Mouse (Mus musculus): ENCODE measurements around the gene Tmem131l. TPM values are rescaled to one million over a fixed set of nuclear protein-coding genes. Genes with fewer than 3 reads are reported as not detected.

Tmem131l gene
- polyA plus RNA-seq (2014; fragmentation: Nextera tagmentation; extraction: Ambion mirVana), result 86.9 and 87.7 TPM in 2 replicates

DNA sequence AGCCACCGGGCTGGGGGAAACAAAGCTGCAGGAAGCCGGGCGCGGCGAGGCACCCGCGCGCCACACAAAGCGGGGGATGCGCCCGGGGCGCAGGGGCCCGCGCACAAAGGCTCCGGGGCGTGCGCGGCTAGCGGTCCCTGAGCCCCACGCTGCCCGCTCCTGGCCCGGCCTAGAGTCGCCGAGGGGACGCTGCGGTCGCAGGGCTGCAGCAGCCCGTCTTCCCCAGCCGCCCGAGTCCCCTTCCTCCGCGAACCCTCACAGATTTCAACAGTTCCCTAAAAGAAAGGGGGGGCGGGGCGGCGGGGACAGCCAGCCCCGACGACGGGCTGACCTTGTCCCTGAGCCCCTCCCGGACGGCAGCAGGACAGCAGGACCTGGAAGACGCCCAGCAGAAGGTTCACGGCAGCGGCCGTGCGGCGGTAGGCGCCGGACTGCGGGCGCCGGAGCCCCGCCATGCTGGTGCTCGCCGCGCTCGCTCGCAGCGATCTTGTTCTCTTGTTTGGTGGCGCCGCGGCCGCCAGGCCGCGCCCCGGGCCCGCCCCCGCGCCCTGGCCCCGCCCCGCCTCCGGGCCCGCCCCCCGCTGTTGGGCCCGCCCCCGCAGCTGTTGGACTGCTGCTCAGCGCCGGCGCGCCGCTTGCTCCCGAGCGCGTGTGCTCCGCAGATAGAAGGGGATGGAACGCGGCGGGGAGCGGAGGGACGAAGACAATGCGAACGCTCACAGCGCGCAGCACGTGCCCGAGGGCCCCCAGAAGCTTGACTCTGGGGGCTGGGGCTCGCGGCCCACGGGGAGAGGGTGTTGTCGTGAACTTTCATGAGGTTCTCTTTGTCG lies at the start of gene Tmem131l:
TSS of gene Tmem131l (minus strand) at position 530 of the 830 bp plus-strand sequence.
- Histone ChIP-seq H3K4me2 (ENCODE audit: low read depth) (peak within 1 kb of the TSS; percentile 92), H3K27me3 (ENCODE audit: control insufficient read depth, insufficient read depth, low read length) (no peaks in the 10 kb centered on the region), H3K27ac (ENCODE audit: low read depth, low read length) (peak within 1 kb of the TSS; percentile 93), H3K4me1 (ENCODE audit: control insufficient read depth, insufficient read depth, low read length) (peaks cover 18% of the 10 kb centered on the region), H3K9ac (ENCODE audit: low read length) (peak within 1 kb of the TSS; percentile 99), H3K9me3 (ENCODE audit: control insufficient read depth, low read length) (no peaks in the 10 kb centered on the region), H3K36me3 (ENCODE audit: control insufficient read depth, insufficient read depth, low read length) (no peaks in the 10 kb centered on the region), H3K4me3 (ENCODE audit: low read depth, low read length) (peak within 1 kb of the TSS; percentile 97)
- 1% methylated on average over 89 of the region's 100 CpGs for WGBS
- ATAC-seq (ENCODE audit: insufficient read depth, low FRiP score, low TSS enrichment) (peak; percentile 94), DNase-seq (ENCODE audit: low spot score) (peak; percentile 91)

DNA sequence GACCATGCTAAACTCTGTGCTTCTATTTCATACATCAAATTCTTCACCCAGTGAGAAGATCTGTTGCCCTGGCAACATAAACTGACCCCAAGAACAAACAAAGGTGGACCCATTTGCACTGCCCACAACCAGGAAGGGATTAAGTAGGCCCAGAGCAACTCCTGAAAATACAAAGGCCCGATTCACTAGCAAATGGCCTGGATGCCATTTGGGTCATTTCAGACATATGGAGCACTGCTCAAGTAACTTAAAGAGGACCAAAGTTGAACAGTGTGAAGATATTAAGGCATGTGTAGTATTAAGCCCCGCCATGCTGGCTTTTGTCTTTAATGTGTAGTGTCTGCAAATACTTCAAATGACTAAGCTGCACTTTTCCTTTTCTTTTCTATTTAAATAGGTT lies 46.9 kb upstream of the Tmem131l start:
- Histone ChIP-seq H3K4me2 (ENCODE audit: low read depth) (no peak overlapping the region), H3K4me3 (ENCODE audit: low read depth, low read length) (no peak overlapping the region), H3K36me3 (ENCODE audit: control insufficient read depth, insufficient read depth, low read length) (no peaks in the 10 kb centered on the region), H3K27ac (ENCODE audit: low read depth, low read length) (no peak overlapping the region), H3K27me3 (ENCODE audit: control insufficient read depth, insufficient read depth, low read length) (no peaks in the 10 kb centered on the region), H3K4me1 (ENCODE audit: control insufficient read depth, insufficient read depth, low read length) (no peaks in the 10 kb centered on the region), H3K9me3 (ENCODE audit: control insufficient read depth, low read length) (peaks cover 3% of the 10 kb centered on the region; the same call in 1 of the 2 replicates), H3K9ac (ENCODE audit: low read length) (no peak overlapping the region)
- ATAC-seq (ENCODE audit: insufficient read depth, low FRiP score, low TSS enrichment) (no peak), DNase-seq (ENCODE audit: low spot score) (no peak)
- 52% methylated on average over 2 of the region's 2 CpGs for WGBS

DNA sequence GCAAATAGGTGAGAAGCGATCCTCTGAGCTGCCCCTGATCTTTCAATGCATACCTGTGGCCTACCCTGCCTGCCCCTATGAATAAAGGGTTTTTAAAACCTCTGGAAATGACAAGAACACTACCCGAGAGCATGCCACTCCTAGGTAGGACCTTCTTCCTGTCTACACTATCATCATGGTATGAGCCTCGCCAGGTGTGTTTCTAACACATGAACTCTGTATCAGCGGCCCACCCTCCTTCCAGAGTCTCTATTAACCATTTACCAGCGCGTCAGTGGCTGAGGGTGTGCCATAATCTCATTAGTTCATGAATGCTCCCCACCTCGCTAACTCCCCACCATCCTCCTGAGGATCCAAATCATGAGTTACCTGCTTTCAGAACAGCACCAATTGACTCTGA lies 46.4 kb upstream of the Tmem131l start:
- no peaks in the 10 kb centered on the region for H3K36me3 ChIP-seq (ENCODE audit: control insufficient read depth, insufficient read depth, low read length)
- no peaks in the 10 kb centered on the region for H3K27me3 ChIP-seq (ENCODE audit: control insufficient read depth, insufficient read depth, low read length)
- H3K4me3 ChIP-seq (ENCODE audit: low read depth, low read length), result no peak overlapping the region
- 90% methylated on average over 7 of the region's 7 CpGs for WGBS
- no peak overlapping the region for H3K9ac ChIP-seq (ENCODE audit: low read length)
- DNase-seq (ENCODE audit: low spot score) (no peak), ATAC-seq (ENCODE audit: insufficient read depth, low FRiP score, low TSS enrichment) (no peak)
- no peaks in the 10 kb centered on the region for H3K4me1 ChIP-seq (ENCODE audit: control insufficient read depth, insufficient read depth, low read length)
- no peak overlapping the region for H3K27ac ChIP-seq (ENCODE audit: low read depth, low read length)
- peaks cover 4% of the 10 kb centered on the region; the same call in 1 of the 2 replicates for H3K9me3 ChIP-seq (ENCODE audit: control insufficient read depth, low read length)
- H3K4me2 ChIP-seq (ENCODE audit: low read depth), result no peak overlapping the region

DNA sequence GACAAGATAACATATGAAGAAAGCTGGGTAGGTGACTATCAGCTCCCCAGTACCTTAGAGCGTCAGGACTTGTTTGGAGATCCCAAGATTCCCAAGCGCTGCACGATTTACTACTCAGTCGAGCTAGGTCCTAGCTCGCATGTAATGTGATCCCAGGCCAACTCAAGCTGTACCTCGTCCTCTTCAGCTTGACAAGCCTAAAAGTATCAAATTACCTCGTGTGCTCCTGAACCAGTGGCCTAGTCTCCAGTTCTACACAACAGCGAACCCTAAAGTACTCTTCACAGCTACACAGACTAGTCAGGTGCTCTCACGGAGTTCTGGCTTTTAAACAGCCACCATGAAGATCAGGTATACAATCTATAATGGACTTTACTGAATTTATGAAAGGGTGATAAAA lies 45.5 kb upstream of the Tmem131l start:
- Histone ChIP-seq H3K9me3 (ENCODE audit: control insufficient read depth, low read length) (peaks cover 4% of the 10 kb centered on the region; the same call in 1 of the 2 replicates), H3K4me1 (ENCODE audit: control insufficient read depth, insufficient read depth, low read length) (no peaks in the 10 kb centered on the region), H3K4me3 (ENCODE audit: low read depth, low read length) (no peak overlapping the region), H3K9ac (ENCODE audit: low read length) (no peak overlapping the region), H3K36me3 (ENCODE audit: control insufficient read depth, insufficient read depth, low read length) (no peaks in the 10 kb centered on the region), H3K27ac (ENCODE audit: low read depth, low read length) (no peak overlapping the region), H3K4me2 (ENCODE audit: low read depth) (no peak overlapping the region), H3K27me3 (ENCODE audit: control insufficient read depth, insufficient read depth, low read length) (no peaks in the 10 kb centered on the region)
- no peak for ATAC-seq (ENCODE audit: insufficient read depth, low FRiP score, low TSS enrichment)
- 41% methylated on average over 9 of the region's 9 CpGs for WGBS
- no peak for DNase-seq (ENCODE audit: low spot score)

DNA sequence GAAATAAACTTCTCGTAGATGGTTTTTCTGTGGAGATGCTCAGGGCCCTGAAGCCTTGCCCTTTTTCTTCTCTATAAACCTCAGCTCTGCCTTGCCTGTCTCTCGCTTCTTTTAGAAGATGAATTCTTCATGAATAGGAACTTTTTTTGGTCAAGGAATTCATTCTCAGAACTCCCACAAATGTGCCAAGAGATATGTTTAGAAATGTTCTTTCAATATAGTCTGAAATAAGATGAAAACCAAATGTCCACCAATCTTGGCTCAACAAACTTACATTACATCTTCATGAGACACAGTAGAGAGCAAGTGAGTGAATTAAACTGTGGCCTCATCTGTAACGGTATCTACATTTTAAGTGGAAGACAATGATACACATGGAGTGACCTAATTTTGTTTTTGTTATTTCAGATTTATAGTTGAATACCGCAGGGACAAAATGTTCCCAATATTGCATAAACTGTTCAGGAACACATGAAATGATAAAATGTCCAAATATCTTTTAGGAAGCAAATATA lies 41.3 kb upstream of the Tmem131l start:
- no peak overlapping the region for H3K4me3 ChIP-seq (ENCODE audit: low read depth, low read length)
- H3K4me2 ChIP-seq (ENCODE audit: low read depth), result no peak overlapping the region
- peaks cover 4% of the 10 kb centered on the region; the same call in 1 of the 2 replicates for H3K9me3 ChIP-seq (ENCODE audit: control insufficient read depth, low read length)
- ATAC-seq (ENCODE audit: insufficient read depth, low FRiP score, low TSS enrichment), result no peak
- H3K36me3 ChIP-seq (ENCODE audit: control insufficient read depth, insufficient read depth, low read length), result no peaks in the 10 kb centered on the region
- H3K4me1 ChIP-seq (ENCODE audit: control insufficient read depth, insufficient read depth, low read length), result no peaks in the 10 kb centered on the region
- no peak overlapping the region for H3K27ac ChIP-seq (ENCODE audit: low read depth, low read length)
- no peak overlapping the region for H3K9ac ChIP-seq (ENCODE audit: low read length)
- H3K27me3 ChIP-seq (ENCODE audit: control insufficient read depth, insufficient read depth, low read length), result no peaks in the 10 kb centered on the region
- no peak for DNase-seq (ENCODE audit: low spot score)
- WGBS, result 91% methylated on average over 4 of the region's 4 CpGs

DNA sequence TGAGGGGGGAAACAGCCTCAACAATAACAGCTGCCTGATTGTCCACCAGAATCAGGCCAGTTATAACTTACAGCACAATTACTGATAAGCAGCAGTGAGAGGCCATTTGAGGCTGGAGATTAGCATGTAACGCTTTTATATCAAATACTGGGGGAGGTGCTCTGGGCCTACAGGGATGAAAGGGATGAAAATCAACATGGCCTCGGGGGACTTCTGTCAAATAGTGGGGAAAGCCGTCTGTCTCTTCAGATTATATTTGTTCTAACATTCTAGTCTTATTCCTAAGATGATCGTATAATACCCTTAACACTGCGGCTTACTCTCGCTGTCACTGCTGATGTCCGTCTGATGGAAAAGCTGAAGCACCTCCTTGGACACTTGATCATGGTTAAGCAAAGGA lies 40.1 kb upstream of the Tmem131l start:
- no peak for ATAC-seq (ENCODE audit: insufficient read depth, low FRiP score, low TSS enrichment)
- peaks cover 4% of the 10 kb centered on the region; the same call in 1 of the 2 replicates for H3K9me3 ChIP-seq (ENCODE audit: control insufficient read depth, low read length)
- no peak overlapping the region for H3K4me3 ChIP-seq (ENCODE audit: low read depth, low read length)
- H3K4me2 ChIP-seq (ENCODE audit: low read depth), result no peak overlapping the region
- no peak overlapping the region for H3K9ac ChIP-seq (ENCODE audit: low read length)
- H3K27me3 ChIP-seq (ENCODE audit: control insufficient read depth, insufficient read depth, low read length), result no peaks in the 10 kb centered on the region
- no peak for DNase-seq (ENCODE audit: low spot score)
- no peaks in the 10 kb centered on the region for H3K4me1 ChIP-seq (ENCODE audit: control insufficient read depth, insufficient read depth, low read length)
- H3K36me3 ChIP-seq (ENCODE audit: control insufficient read depth, insufficient read depth, low read length), result no peaks in the 10 kb centered on the region
- H3K27ac ChIP-seq (ENCODE audit: low read depth, low read length), result no peak overlapping the region
- WGBS, result 79% methylated on average over 7 of the region's 7 CpGs

DNA sequence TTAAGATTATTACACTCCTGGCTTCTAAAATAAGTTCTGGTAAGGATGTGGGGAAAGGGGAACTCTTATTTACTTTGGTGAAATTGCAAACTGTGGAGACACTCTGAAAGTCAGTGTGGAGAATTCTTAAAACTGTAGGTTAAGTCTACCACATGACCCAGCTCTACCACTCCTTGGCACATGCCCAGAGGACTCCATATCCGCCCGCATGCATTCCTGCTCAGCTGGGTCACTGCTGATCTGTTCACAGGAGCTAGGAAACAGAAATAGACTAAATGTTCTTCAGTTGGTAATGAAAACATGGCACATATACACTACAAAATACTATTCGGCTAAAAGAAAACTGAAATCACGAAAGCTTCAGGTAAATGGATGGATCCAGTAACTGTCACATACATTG lies 37.5 kb upstream of the Tmem131l start:
- Histone ChIP-seq H3K4me1 (ENCODE audit: control insufficient read depth, insufficient read depth, low read length) (no peaks in the 10 kb centered on the region), H3K4me2 (ENCODE audit: low read depth) (no peak overlapping the region), H3K9ac (ENCODE audit: low read length) (no peak overlapping the region), H3K36me3 (ENCODE audit: control insufficient read depth, insufficient read depth, low read length) (no peaks in the 10 kb centered on the region), H3K27ac (ENCODE audit: low read depth, low read length) (no peak overlapping the region), H3K4me3 (ENCODE audit: low read depth, low read length) (no peak overlapping the region), H3K27me3 (ENCODE audit: control insufficient read depth, insufficient read depth, low read length) (no peaks in the 10 kb centered on the region), H3K9me3 (ENCODE audit: control insufficient read depth, low read length) (peaks cover 4% of the 10 kb centered on the region; the same call in 1 of the 2 replicates)
- DNase-seq (ENCODE audit: low spot score) (no peak), ATAC-seq (ENCODE audit: insufficient read depth, low FRiP score, low TSS enrichment) (no peak)
- WGBS, result 97% methylated on average over 4 of the region's 4 CpGs

DNA sequence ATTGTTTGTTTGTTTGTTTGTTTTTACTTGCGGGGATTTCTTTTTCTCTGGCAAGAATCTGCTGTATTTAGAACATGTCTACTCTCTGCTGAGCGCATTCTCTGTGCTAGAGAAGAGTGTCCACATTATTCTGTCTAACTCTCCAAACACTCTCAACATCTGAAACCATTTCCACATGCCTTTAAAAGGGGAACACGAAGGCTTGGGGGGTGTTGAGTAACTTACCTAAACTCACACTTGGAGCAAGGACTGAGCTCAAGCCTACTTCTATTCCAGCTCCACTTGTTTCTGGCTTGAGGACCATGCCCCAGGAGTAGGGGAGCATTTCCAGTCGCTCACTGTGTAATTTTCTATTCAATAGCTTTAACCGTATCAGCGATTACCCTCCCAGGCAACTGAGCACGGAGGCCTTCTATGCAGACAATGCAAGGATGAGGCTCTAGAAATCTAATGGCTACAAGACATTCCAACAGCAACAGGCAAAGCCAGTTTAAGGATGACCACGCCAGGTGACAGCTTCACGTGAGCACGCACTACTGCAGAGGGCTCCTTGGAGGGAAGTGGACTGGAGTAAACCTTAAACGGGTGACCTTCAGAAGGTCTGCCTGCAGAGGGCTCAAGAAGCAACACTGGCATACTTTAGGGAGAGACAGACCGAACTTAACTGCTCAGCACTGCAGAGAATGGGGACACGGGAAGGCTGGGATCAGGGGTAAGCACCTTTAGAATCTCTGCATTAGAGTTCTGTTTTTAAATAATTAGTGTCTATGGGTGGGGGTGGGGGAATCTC lies 36.8 kb upstream of the Tmem131l start:
- ATAC-seq (ENCODE audit: insufficient read depth, low FRiP score, low TSS enrichment), result no peak
- Histone ChIP-seq H3K9ac (ENCODE audit: low read length) (no peak overlapping the region), H3K36me3 (ENCODE audit: control insufficient read depth, insufficient read depth, low read length) (no peaks in the 10 kb centered on the region), H3K4me1 (ENCODE audit: control insufficient read depth, insufficient read depth, low read length) (no peaks in the 10 kb centered on the region), H3K4me3 (ENCODE audit: low read depth, low read length) (no peak overlapping the region), H3K4me2 (ENCODE audit: low read depth) (no peak overlapping the region), H3K27ac (ENCODE audit: low read depth, low read length) (no peak overlapping the region), H3K27me3 (ENCODE audit: control insufficient read depth, insufficient read depth, low read length) (no peaks in the 10 kb centered on the region), H3K9me3 (ENCODE audit: control insufficient read depth, low read length) (no peaks in the 10 kb centered on the region; the same call in 1 of the 2 replicates)
- no peak for DNase-seq (ENCODE audit: low spot score)
- WGBS, result 77% methylated on average over 13 of the region's 13 CpGs

Measured in neural tube, embryonic 11.5 days (tissue).